Mouse (Mus musculus) MEL (cell line): Measurements from ENCODE around the gene Stam2. TPM values are rescaled to one million over a fixed set of nuclear protein-coding genes. Genes with fewer than 3 reads are reported as not detected.

Source experiments
- DNase-seq: peaks from one replicate; pipeline ENCODE4 v3.0.0; 2011; ENCODE audit warnings: low read depth, low spot score
- H3K27ac ChIP-seq: 2 replicates; pipeline ENCODE4 v1.5.1; 2012; ENCODE audit warnings: low read depth, mild to moderate bottlenecking, control low read depth, low read length, moderate library complexity; ENCODE audit not compliant: control insufficient read depth
- H3K27me3 ChIP-seq, 2 experiments: fragments of 150-350 bp in 1 of 2; sonication (generic) in 1 of 2; 2 replicates each; pipeline ENCODE4 v1.6.1; 2012; ENCODE audit warnings: low read length in 2 of 2, mild to moderate bottlenecking in 2 of 2, improper control_type of control experiment in 1 of 2, moderate library complexity in 1 of 2; ENCODE audit not compliant: insufficient read depth in 2 of 2, control insufficient read depth in 1 of 2
- H3K36me3 ChIP-seq, 2 experiments: 2 replicates each; pipeline ENCODE4 v1.6.1; 2012 to 2014; ENCODE audit warnings: low read length in 2 of 2, improper control_type of control experiment in 1 of 2, inconsistent platforms in 1 of 2, mild to moderate bottlenecking in 1 of 2; ENCODE audit not compliant: insufficient read depth in 2 of 2, control insufficient read depth in 1 of 2
- H3K4me1 ChIP-seq, 2 experiments: fragments of 150-350 bp in 1 of 2; sonication (generic) in 1 of 2; 2 replicates each; pipeline ENCODE4 v1.6.1; 2012; ENCODE audit warnings: low read length in 2 of 2, improper control_type of control experiment in 1 of 2, mild to moderate bottlenecking in 1 of 2; ENCODE audit not compliant: insufficient read depth in 2 of 2, control insufficient read depth in 1 of 2
- H3K4me3 ChIP-seq, 2 experiments: fragments of 150-350 bp in 1 of 2; sonication (generic) in 1 of 2; 2 replicates each; pipeline ENCODE4 v1.5.1; 2012; ENCODE audit warnings: low read depth in 2 of 2, low read length in 2 of 2, mild to moderate bottlenecking in 2 of 2, moderate library complexity in 2 of 2, control low read depth in 1 of 2, improper control_type of control experiment in 1 of 2; ENCODE audit not compliant: control insufficient read depth in 1 of 2, insufficient read depth in 1 of 2
- H3K79me2 ChIP-seq: 2 replicates; pipeline ENCODE4 v1.6.1; 2012; ENCODE audit warnings: mild to moderate bottlenecking, low read length, moderate library complexity; ENCODE audit not compliant: control insufficient read depth, poor library complexity, insufficient read depth
- H3K9ac ChIP-seq: 2 replicates; pipeline ENCODE4 v1.6.1; 2012; ENCODE audit warnings: low read depth, mild to moderate bottlenecking, control low read depth, low read length, moderate library complexity; ENCODE audit not compliant: control insufficient read depth, poor library complexity, severe bottlenecking
- H3K9me3 ChIP-seq: fragments of 150-350 bp; sonication (generic); replicated peaks from 2 replicates; pipeline ENCODE4 v1.6.1; 2012; ENCODE audit warnings: mild to moderate bottlenecking, low read length, improper control_type of control experiment, moderate library complexity; ENCODE audit not compliant: insufficient read depth
- BHLHE40 ChIP-seq: IDR thresholded peaks from 2 replicates; pipeline ENCODE4 v1.6.1; 2012; ENCODE audit warnings: low read depth, mild to moderate bottlenecking, inconsistent platforms, low read length, improper control_type of control experiment, borderline replicate concordance
- CHD1 ChIP-seq: IDR thresholded peaks from 2 replicates; pipeline ENCODE4 v1.6.1; 2012; ENCODE audit warnings: low read depth, mild to moderate bottlenecking, inconsistent platforms, low read length, improper control_type of control experiment
- CHD2 ChIP-seq: IDR thresholded peaks from 2 replicates; pipeline ENCODE4 v1.6.1; 2011; ENCODE audit warnings: low read length, improper control_type of control experiment
- CTCF ChIP-seq, 3 experiments: IDR thresholded peaks in 2 of 3; conservative IDR thresholded peaks in 1 of 3; 2 replicates each; pipeline ENCODE4 v1.5.1; 2011 to 2012; ENCODE audit warnings: low read length in 3 of 3, low read depth in 2 of 3, mild to moderate bottlenecking in 2 of 3, improper control_type of control experiment in 1 of 3, inconsistent platforms in 1 of 3, mixed read lengths in 1 of 3, moderate library complexity in 1 of 3; ENCODE audit not compliant: control insufficient read depth in 1 of 3, insufficient read depth in 1 of 3, poor library complexity in 1 of 3, severe bottlenecking in 1 of 3
- ETS1 ChIP-seq: IDR thresholded peaks from 2 replicates; pipeline ENCODE4 v1.6.1; 2012; ENCODE audit warnings: low read depth, mild to moderate bottlenecking, inconsistent platforms, low read length, improper control_type of control experiment, moderate library complexity
- GATA1 ChIP-seq: IDR thresholded peaks from 2 replicates; pipeline ENCODE4 v1.6.1; 2011; ENCODE audit warnings: low read depth, low read length, improper control_type of control experiment
- JUND ChIP-seq: IDR thresholded peaks from 2 replicates; pipeline ENCODE4 v1.6.1; 2011; ENCODE audit warnings: low read depth, mild to moderate bottlenecking, improper control_type of control experiment, low read length
- MAFK ChIP-seq: IDR thresholded peaks from 2 replicates; pipeline ENCODE4 v1.6.1; 2011; ENCODE audit warnings: low read depth, mild to moderate bottlenecking, low read length, improper control_type of control experiment, borderline replicate concordance
- MAZ ChIP-seq: IDR thresholded peaks from 2 replicates; pipeline ENCODE4 v1.6.1; 2012; ENCODE audit warnings: low read depth, mild to moderate bottlenecking, inconsistent platforms, low read length, improper control_type of control experiment
- MYB ChIP-seq: IDR thresholded peaks from 2 replicates; pipeline ENCODE4 v1.6.1; 2011; ENCODE audit warnings: mild to moderate bottlenecking, low read depth, low read length, improper control_type of control experiment
- POLR2AphosphoS5 ChIP-seq: IDR thresholded peaks from 2 replicates; pipeline ENCODE4 v1.6.1; 2012; ENCODE audit warnings: low read depth, borderline replicate concordance, mild to moderate bottlenecking, inconsistent platforms, low read length, moderate library complexity, mixed read lengths
- RAD21 ChIP-seq: IDR thresholded peaks from 2 replicates; pipeline ENCODE4 v1.6.1; 2011; ENCODE audit warnings: mild to moderate bottlenecking, low read depth, low read length, improper control_type of control experiment
- SIN3A ChIP-seq: IDR thresholded peaks from 2 replicates; pipeline ENCODE4 v1.6.1; 2012; ENCODE audit warnings: low read length, improper control_type of control experiment, inconsistent platforms
- TAL1 ChIP-seq: IDR thresholded peaks from 2 replicates; pipeline ENCODE4 v1.6.1; 2012; ENCODE audit warnings: mild to moderate bottlenecking, inconsistent platforms, low read length, moderate library complexity, mixed read lengths
- TCF12 ChIP-seq: IDR thresholded peaks from 2 replicates; pipeline ENCODE4 v1.6.1; 2014; ENCODE audit warnings: low read depth, mild to moderate bottlenecking, inconsistent platforms, low read length, improper control_type of control experiment, moderate library complexity
- UBTF ChIP-seq: IDR thresholded peaks from 2 replicates; pipeline ENCODE4 v1.6.1; 2012; ENCODE audit warnings: low read depth, mild to moderate bottlenecking, inconsistent platforms, low read length, improper control_type of control experiment, moderate library complexity, borderline replicate concordance; ENCODE audit not compliant: insufficient read depth
- USF2 ChIP-seq, 2 experiments: IDR thresholded peaks; 2 replicates each; pipeline ENCODE4 v1.6.1; 2011 to 2012; ENCODE audit warnings: improper control_type of control experiment in 2 of 2, low read length in 2 of 2, borderline replicate concordance in 1 of 2, inconsistent platforms in 1 of 2, low read depth in 1 of 2, mild to moderate bottlenecking in 1 of 2; ENCODE audit not compliant: insufficient read depth in 1 of 2
- ZMIZ1 ChIP-seq: IDR thresholded peaks from 2 replicates; pipeline ENCODE4 v1.6.1; 2012; ENCODE audit warnings: low read depth, mild to moderate bottlenecking, inconsistent platforms, low read length, improper control_type of control experiment, moderate library complexity
- polyA plus RNA-seq, 2 experiments: library from polyadenylated mRNA; stranded (reverse) in 1 of 2; unstranded in 1 of 2; fragments of >175 nt in 1 of 2; fragments of >200 nt in 1 of 2; gene quantifications; 2 replicates each; pipeline versions ENCODE4 v1.2.1 to v1.2.4; 2012; ENCODE audit warnings: low replicate concordance in 2 of 2, low read depth in 1 of 2; ENCODE audit not compliant: insufficient read length in 2 of 2, insufficient read depth in 1 of 2, missing spikeins in 1 of 2
- total RNA-seq: library from RNA; depleted of rRNA; stranded (reverse); fragments of 300-350 nt; gene quantifications from 2 replicates; pipeline ENCODE4 v1.2.3, GENCODE M21; 2012

The Stam2 gene
- total and polyA plus RNA-seq, 3 experiments = 8.9 to 11.5 TPM; not detected in 1

GRCm38 (mm10) chr2:52675278-52675987, 66.6 kb downstream of the Stam2 start:
- Histone ChIP-seq H3K79me2 (no peaks in the 10 kb centered on the region), H3K9ac (no peak overlapping the region), H3K9me3 (no peaks in the 10 kb centered on the region), H3K36me3 (no peaks in the 10 kb centered on the region), H3K27ac (no peak overlapping the region), H3K4me3 (no peak overlapping the region), H3K27me3 (no peaks in the 10 kb centered on the region), H3K4me1 (no peaks in the 10 kb centered on the region)
- no peak for DNase-seq
- no peak for TF ChIP-seq ETS1
- TF ChIP-seq GATA1 = no peak
- TF ChIP-seq MAFK = no peak
- no peak for TF ChIP-seq TCF12

DNA sequence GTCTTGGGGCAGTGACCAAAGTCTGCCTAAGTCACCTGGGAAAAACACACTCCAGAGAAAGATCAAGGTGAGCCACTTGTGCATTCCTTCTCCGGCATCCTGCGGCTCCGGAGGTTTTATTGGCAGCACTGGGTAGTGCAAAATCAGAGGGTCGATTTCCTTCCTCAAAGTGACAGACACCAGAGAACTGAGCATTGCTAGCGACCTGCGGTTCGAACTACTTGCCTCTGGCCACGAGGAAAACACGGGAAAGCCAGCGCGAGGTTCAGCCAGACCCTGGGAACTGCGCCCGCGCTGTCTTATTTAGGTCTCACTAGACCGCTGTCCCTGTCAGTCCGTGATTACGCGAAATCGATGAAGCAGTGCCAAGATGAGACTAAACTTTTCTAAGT, 67.2 kb downstream of the Stam2 start:
- H3K27ac ChIP-seq = no peak overlapping the region
- no peak overlapping the region for H3K4me3 ChIP-seq
- no peaks in the 10 kb centered on the region for H3K9me3 ChIP-seq
- no peaks in the 10 kb centered on the region for H3K27me3 ChIP-seq
- no peaks in the 10 kb centered on the region for H3K79me2 ChIP-seq
- H3K36me3 ChIP-seq = no peaks in the 10 kb centered on the region
- H3K9ac ChIP-seq = no peak overlapping the region
- no peak for DNase-seq
- H3K4me1 ChIP-seq = no peaks in the 10 kb centered on the region
- TF ChIP-seq CHD2 (no peak), SIN3A (no peak), CTCF (IDR thresholded peaks at IDR 0.05 in 2 of 3, conservative IDR thresholded peaks at IDR 0.05 in 1 of 3; ENCODE audit: control insufficient read depth in 1 of 3, insufficient read depth in 1 of 3, low read depth in 2 of 3, low read length in 3 of 3, poor library complexity in 1 of 3, severe bottlenecking in 1 of 3) (no peak), JUND (no peak), MAZ (no peak), BHLHE40 (no peak), USF2 (IDR thresholded peaks at IDR 0.05; ENCODE audit: borderline replicate concordance in 1 of 2, insufficient read depth in 1 of 2, low read depth in 1 of 2, low read length in 2 of 2) (no peak), CHD1 (no peak), MYB (no peak), RAD21 (no peak), POLR2AphosphoS5 (no peak), MAFK (no peak), UBTF (no peak), TAL1 (no peak), ZMIZ1 (no peak)
